Mouse (Mus musculus): ENCODE measurements around the gene Actbl2.
A peak's percentile ranks its signal among the peaks of the same experiment; 100 is the strongest.

Actbl2 gene

GRCm38 (mm10) chr13:111269789-111270335 is 15.0 kb downstream of the Actbl2 start:
- DNase-seq (ENCODE audit: low read depth): no peak

GRCm38 (mm10) chr13:111271868-111272267 is 17.1 kb downstream of the Actbl2 start:
- DNase-seq (ENCODE audit: low read depth): no peak

- DNase-seq (ENCODE audit: low read depth): peak; percentile 10
These were observed 31.9 kb downstream of the Actbl2 start for GRCm38 (mm10) chr13:111286461-111287385.

GRCm38 (mm10) chr13:111291161-111291957 is 36.5 kb downstream of the Actbl2 start:
- no peak for DNase-seq (ENCODE audit: low read depth)

- peak; percentile 46 for DNase-seq (ENCODE audit: low read depth)
These were observed 37.2 kb downstream of the Actbl2 start for GRCm38 (mm10) chr13:111291958-111292493.

- DNase-seq (ENCODE audit: low read depth): no peak
These were observed 38.7 kb downstream of the Actbl2 start for GRCm38 (mm10) chr13:111293478-111293877.

DNA sequence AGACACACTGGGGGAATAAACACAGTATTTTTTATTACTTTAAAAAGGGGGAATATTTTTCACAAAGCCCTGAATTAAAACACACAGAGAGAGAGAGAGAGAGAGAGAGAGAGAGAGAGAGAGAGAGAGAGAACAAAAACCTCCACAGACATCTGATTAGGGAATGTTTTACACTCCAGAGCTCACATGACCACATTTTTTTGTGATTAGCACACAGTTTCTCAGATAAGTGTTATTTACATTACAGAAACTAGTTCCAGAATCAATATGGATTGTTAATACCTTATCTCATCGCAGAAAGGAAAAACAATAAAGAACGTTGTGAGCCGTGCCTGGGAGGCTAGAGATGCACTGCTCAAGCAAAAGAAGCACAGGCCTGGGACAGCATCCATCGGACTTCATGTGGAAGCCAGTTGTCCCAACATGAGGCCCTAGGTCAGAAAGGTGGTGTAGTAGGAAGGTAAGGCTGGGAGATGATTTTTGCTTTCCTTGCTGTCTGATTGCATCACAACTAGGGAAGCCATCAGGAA is 40.2 kb downstream of the Actbl2 start:
- DNase-seq (ENCODE audit: low read depth): no peak

DNA sequence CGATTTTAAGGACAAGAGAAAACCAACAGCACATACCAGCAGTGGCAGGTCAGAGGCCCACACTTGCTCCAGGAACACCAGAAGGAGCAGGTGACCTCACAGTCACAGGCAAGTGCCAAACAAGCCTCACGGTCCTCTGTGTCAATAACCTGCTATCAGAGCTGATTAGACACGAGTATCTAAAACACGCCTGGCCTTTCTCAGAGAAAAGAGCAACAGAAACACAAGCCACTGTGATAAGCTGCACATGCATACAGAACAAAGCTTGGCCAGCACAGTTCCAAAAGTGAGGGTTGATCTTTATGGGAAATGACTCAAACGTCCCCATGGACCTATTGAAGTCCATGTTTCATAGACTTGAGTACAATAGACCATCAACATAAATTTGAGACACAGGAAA is 41.2 kb downstream of the Actbl2 start:
- no peak for DNase-seq (ENCODE audit: low read depth)

DNA sequence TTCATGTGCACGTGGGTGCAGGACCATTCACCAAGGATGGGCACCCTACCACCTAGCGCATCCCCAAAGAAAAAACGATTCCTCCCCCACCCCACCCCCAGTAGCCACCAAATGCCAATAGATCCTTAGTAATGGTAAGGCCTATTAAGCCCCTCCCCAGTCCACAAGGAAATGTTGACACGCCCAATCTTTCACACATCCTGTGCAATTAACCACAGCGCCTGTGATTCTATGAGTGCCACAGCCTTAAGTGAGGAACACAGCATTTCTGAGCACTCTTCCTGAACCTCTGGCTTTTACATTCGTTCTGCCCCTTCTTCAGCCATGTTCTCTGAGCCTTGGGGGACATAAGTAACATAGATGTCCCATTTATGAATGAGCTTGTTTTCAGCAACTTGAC is 42.8 kb downstream of the Actbl2 start:
- no peak for DNase-seq (ENCODE audit: low read depth)

- no peak for DNase-seq (ENCODE audit: low read depth)
These were observed 44.4 kb downstream of the Actbl2 start for GRCm38 (mm10) chr13:111299145-111299713.

- DNase-seq (ENCODE audit: low read depth): no peak
These were observed 46.0 kb downstream of the Actbl2 start for GRCm38 (mm10) chr13:111300846-111301245.

DNA sequence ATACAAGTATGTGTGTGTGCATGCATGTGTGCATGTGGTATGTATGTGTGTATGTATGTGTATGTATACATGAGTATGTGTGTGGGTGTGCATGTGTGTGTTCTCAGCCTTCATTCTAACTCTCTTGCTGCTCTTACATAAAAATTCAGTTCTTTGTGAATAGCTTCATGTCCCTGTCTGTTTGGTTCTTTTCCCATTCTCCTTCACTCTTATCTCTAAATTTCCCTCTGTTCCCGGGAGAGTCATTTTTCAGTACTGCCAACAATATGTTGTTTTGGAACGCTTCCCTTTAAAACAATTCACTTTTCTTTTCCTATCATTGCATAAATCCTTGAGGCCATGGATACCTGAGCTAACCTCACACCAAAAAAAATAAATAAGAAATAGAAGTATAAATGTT is 46.6 kb downstream of the Actbl2 start:
- no peak for DNase-seq (ENCODE audit: low read depth)

DNA sequence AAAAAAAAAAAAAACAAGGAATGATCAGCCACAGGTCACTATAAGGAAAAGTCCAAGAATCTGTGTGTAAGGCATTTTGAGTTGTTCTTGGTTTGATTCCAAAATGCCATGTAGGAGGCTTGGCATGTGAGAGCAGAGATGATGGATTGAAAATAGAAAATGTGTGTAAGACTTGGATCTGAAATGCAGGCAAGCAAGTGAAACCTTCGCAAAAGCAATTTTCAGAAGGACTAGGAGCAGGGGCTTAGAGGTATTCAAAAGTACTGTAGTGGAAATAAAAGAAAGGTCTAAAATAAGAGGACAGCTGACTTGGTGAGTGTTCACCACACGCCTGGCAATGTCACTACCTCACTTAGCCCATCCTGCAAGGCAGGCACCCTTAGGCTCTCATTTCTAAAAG is 49.4 kb downstream of the Actbl2 start:
- no peak for DNase-seq (ENCODE audit: low read depth)

DNA sequence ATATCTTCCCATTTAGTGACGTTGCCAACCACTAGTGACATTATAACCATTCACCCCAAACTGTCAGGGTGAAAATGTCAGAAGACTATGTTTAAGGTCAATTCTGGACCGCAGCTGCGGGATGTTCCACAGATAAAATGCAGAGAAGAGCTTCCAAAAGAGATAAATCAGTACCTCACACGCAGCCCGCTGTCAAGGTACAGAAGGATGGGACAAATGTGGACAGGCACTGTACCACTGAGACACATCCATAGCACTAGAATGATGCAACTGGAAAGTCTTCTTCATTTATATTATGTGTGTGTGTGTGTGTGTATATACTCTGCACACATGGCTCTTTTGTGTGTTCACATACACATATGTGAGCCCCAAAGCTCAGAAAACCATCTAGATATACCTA is 49.9 kb downstream of the Actbl2 start:
- DNase-seq (ENCODE audit: low read depth): no peak
